Mouse (Mus musculus): Measurements from ENCODE around the gene Ube2j2. TPM values are rescaled to one million over a fixed set of nuclear protein-coding genes. Genes with fewer than 3 reads are reported as not detected.
A peak's percentile ranks its signal among the peaks of the same experiment; 100 is the strongest.

The Ube2j2 gene
- polyA plus RNA-seq, 1 experiment from 2014 or later = 71.7 TPM

DNA sequence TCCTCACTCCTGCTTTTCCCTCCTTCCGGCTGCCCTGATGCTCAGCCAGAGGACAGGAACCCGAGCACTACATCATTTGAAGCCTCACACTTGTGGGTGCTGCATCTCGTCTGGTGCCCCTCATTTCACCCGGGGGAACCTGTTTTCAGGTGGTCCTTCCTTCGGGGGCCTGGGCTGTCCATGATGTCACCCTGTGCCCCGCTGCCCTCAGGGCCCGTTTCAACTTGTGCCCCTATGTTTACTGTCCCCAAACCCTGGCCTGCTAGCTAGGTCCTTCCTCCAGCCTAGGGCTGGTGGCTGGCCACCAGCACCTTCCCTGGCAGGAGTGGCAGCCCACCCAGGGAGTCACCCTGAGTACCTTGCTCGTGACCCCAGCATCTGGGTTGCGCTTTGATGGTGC is 37.5 kb upstream of the Ube2j2 start:
- no peak overlapping the region for H3K4me2 ChIP-seq
- no peak for ATAC-seq (replicated peaks; ENCODE audit: insufficient number of reproducible peaks, insufficient read depth, low FRiP score, low read depth)
- peaks cover 32% of the 10 kb centered on the region; the same call in 1 of the 2 replicates for H3K36me3 ChIP-seq
- H3K4me1 ChIP-seq (replicated peaks) = peaks cover 7% of the 10 kb centered on the region
- H3K27me3 ChIP-seq = no peaks in the 10 kb centered on the region
- H3K9ac ChIP-seq = no peak overlapping the region
- H3K27ac ChIP-seq = no peak overlapping the region
- 84% methylated on average over 9 of the region's 9 CpGs for WGBS
- H3K4me3 ChIP-seq = no peak overlapping the region
- H3K9me3 ChIP-seq (replicated peaks) = no peaks in the 10 kb centered on the region

DNA sequence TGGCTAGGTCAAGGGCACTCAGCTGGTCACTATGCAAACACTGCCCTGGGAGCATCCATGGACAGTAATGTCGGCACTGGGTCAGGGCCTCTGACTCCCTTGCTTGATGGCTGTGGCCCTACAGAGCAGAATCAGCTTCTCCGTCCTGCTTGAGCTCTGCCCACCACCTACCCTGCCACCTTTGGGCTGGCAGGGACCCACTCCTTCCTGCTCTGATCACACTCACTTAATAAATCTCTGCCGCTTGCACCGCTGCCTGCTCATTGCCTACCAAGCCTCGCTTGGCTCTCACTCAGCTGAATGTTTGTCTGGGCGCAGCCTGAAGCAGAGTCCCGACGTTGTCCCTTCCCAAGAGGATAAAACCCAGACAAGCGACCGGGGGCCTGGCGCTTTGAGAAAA is 36.6 kb upstream of the Ube2j2 start:
- H3K9me3 ChIP-seq (replicated peaks) = no peaks in the 10 kb centered on the region
- H3K9ac ChIP-seq = no peak overlapping the region
- no peaks in the 10 kb centered on the region for H3K4me1 ChIP-seq (replicated peaks)
- H3K4me2 ChIP-seq = no peak overlapping the region
- no peak overlapping the region for H3K4me3 ChIP-seq
- WGBS = 66% methylated on average over 11 of the region's 11 CpGs
- no peak overlapping the region for H3K27ac ChIP-seq
- H3K27me3 ChIP-seq = no peaks in the 10 kb centered on the region
- peaks cover 31% of the 10 kb centered on the region; the same call in 1 of the 2 replicates for H3K36me3 ChIP-seq
- no peak for ATAC-seq (replicated peaks; ENCODE audit: insufficient number of reproducible peaks, insufficient read depth, low FRiP score, low read depth)

DNA sequence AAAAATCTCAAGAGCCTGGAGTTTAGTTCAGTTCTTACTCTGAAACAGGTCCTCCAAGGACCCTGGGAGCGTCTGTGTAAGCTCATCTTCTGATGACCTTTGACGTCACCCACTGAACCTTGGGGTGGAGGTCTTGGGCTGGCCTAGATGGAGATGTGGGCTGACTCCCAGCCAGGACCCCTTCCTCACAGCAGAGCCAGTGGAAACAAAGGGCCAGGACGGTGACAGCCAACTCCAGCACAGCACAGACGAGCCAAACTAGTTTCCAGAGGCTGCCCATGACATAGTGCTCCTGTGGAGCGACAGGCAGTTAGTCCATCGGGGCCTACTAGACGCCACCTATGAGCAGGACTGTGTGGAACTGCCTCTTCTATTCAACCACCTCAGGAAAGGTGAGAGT is 35.4 kb upstream of the Ube2j2 start:
- Histone ChIP-seq H3K27me3 (no peaks in the 10 kb centered on the region), H3K9ac (no peak overlapping the region), H3K36me3 (peaks cover 19% of the 10 kb centered on the region; the same call in 1 of the 2 replicates), H3K4me2 (no peak overlapping the region), H3K4me3 (no peak overlapping the region), H3K9me3 (replicated peaks) (no peaks in the 10 kb centered on the region), H3K27ac (no peak overlapping the region), H3K4me1 (replicated peaks) (no peaks in the 10 kb centered on the region)
- no peak for ATAC-seq (replicated peaks; ENCODE audit: insufficient number of reproducible peaks, insufficient read depth, low FRiP score, low read depth)
- WGBS = 70% methylated on average over 7 of the region's 7 CpGs

DNA sequence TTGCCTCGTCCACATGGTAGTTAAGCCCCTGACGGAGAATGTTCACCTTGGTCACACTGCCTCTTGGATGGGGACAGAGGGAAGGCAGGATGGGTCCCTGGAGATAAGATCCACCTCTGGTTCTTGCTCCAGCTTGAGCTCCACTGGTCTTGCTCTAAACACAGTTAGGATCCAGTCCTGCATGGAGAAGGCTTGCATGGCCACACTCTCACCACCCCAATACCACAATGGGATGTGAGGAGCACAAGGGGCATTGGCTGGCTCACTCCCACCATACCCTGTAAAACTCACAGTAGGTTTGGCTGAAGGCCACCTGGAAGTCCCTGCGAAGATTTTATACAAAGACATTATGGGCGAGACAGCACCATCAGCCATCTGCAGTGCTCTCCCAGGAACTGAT is 34.9 kb upstream of the Ube2j2 start:
- H3K27me3 ChIP-seq = no peaks in the 10 kb centered on the region
- no peaks in the 10 kb centered on the region for H3K9me3 ChIP-seq (replicated peaks)
- H3K4me1 ChIP-seq (replicated peaks) = no peaks in the 10 kb centered on the region
- H3K9ac ChIP-seq = no peak overlapping the region
- H3K4me2 ChIP-seq = no peak overlapping the region
- H3K4me3 ChIP-seq = no peak overlapping the region
- no peak overlapping the region for H3K27ac ChIP-seq
- 81% methylated on average over 4 of the region's 4 CpGs for WGBS
- H3K36me3 ChIP-seq = peaks cover 15% of the 10 kb centered on the region; the same call in 1 of the 2 replicates
- ATAC-seq (replicated peaks; ENCODE audit: insufficient number of reproducible peaks, insufficient read depth, low FRiP score, low read depth) = no peak

DNA sequence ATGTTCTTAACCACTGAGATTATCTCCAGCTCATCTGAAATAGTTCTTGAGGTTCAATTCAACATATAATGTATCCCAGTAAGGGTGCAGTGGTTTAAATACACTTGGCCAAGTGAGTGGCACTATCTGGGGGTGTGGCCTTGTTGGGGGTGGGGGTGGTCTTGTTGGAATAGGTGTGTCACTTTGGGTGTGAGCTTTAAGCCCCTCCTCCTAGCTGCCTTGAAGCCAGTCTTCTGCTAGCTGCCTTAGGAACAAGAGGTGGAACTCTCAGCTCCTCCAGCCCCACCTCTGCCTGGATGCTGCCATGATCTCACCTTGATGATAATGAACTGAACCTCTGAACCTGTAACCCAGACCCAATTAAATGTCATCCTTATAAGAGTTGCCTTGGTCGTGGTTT is 11.6 kb upstream of the Ube2j2 start:
- 58% methylated on average over 1 of the region's 1 CpGs for WGBS
- no peaks in the 10 kb centered on the region for H3K36me3 ChIP-seq
- no peak overlapping the region for H3K9ac ChIP-seq
- no peak for ATAC-seq (replicated peaks; ENCODE audit: insufficient number of reproducible peaks, insufficient read depth, low FRiP score, low read depth)
- H3K4me3 ChIP-seq = no peak overlapping the region
- no peak overlapping the region for H3K4me2 ChIP-seq
- H3K27me3 ChIP-seq = peaks cover 4% of the 10 kb centered on the region
- H3K9me3 ChIP-seq (replicated peaks) = no peaks in the 10 kb centered on the region
- no peak overlapping the region for H3K27ac ChIP-seq
- H3K4me1 ChIP-seq (replicated peaks) = no peaks in the 10 kb centered on the region

DNA sequence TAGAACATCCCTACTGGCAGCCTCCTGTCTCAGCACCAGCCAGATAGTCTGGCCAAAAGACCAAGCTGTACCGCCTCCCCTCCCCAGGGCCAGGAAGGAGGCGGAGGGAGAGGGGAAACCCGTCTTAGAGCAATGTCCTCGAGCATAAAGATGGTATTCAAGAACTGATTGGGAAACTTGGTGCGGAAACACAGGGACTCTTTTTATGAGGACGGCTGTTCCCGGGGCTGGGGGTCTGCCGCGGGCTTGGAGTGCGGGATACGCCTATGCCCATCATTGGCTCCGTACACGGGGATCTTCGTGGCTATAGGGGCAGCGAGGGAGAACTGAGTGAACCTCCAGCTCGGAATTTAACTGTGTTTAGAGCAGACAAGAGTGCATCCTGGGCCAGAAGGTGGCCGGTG is 580 bp upstream of the Ube2j2 start:
- H3K9me3 ChIP-seq (replicated peaks) = no peaks in the 10 kb centered on the region
- WGBS = under 1% methylated on average over 17 of the region's 17 CpGs
- ATAC-seq (replicated peaks; ENCODE audit: insufficient number of reproducible peaks, insufficient read depth, low FRiP score, low read depth) = peak; percentile 4; the same call in 1 of the 2 replicates
- H3K4me2 ChIP-seq = peak overlapping the region; percentile 97
- H3K27ac ChIP-seq = peak overlapping the region; percentile 84
- peaks cover 9% of the 10 kb centered on the region; the same call in 1 of the 2 replicates for H3K36me3 ChIP-seq
- H3K4me1 ChIP-seq (replicated peaks) = peaks cover 21% of the 10 kb centered on the region
- no peaks in the 10 kb centered on the region for H3K27me3 ChIP-seq
- peak overlapping the region; percentile 75 for H3K9ac ChIP-seq
- peak overlapping the region; percentile 97 for H3K4me3 ChIP-seq

DNA sequence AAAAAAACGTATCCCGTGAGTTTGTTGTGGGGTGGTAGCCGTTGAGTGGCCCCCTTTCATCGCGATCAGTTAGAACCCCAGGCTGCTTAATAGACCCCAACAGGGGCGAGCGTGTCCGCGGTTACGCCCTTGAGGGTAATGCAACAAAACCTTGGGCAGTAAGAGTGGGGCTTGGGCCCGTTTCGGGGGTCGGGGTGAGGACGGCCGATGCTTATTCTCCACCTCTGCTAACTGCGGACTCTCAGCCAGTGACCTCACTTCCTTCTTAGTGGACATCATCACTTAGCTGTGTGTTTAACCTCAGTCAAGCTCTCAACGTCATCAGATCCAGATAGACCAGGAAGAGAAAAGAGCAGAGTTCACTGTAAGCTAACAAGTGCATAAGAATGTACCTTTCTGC is 640 bp downstream of the Ube2j2 start:
- Histone ChIP-seq H3K4me3 (peak overlapping the region; percentile 97), H3K27ac (peak overlapping the region; percentile 71), H3K27me3 (no peaks in the 10 kb centered on the region), H3K9ac (peak overlapping the region; percentile 95), H3K36me3 (peaks cover 21% of the 10 kb centered on the region), H3K9me3 (replicated peaks) (no peaks in the 10 kb centered on the region), H3K4me2 (peak overlapping the region; percentile 97), H3K4me1 (replicated peaks) (peaks cover 21% of the 10 kb centered on the region)
- WGBS = under 1% methylated on average over 17 of the region's 17 CpGs
- ATAC-seq (replicated peaks; ENCODE audit: insufficient number of reproducible peaks, insufficient read depth, low FRiP score, low read depth) = no peak

DNA sequence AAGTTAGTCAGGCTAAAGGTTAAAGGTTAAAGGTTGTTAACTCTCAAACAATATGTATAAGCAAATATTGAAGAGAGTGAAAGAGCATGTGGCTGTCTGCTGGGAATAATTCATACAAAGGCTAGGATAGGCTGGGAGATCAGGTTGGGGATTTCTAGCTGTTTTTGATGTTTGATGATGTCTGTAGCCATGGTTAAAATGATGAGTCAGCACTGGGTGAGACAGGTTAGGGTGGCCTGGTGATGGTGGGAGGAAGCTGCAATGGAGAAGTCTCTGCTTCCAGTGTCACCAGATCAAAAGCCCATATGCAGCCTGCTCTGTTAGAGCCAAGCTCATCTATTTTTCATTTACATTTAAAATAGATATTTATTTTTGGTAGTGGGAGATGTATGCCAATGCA is 3.5 kb downstream of the Ube2j2 start:
- Histone ChIP-seq H3K36me3 (peaks cover 49% of the 10 kb centered on the region), H3K4me3 (no peak overlapping the region)
- ATAC-seq (replicated peaks; ENCODE audit: insufficient number of reproducible peaks, insufficient read depth, low FRiP score, low read depth) = no peak

DNA sequence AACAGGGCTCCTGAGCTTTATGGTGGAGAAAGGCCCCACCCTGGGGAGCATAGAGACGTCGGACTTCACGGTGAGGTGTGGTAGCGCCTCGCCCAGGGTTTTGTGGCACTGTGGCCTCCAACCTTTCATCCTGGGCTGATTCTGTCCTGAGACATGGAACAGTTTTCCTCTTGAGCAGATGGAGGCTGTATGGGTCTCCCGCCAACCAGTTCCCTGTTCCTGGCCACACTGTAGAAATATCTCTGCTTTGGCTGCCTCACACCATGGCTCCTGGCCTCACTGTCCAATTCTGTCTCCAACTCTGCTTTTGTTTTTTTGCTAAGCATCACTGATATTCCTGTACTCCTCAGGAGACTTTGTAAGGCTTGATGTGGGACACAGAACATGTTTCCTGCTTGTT is 11.9 kb downstream of the Ube2j2 start:
- H3K9ac ChIP-seq = no peak overlapping the region
- no peaks in the 10 kb centered on the region for H3K4me1 ChIP-seq (replicated peaks)
- peaks cover 53% of the 10 kb centered on the region for H3K36me3 ChIP-seq
- H3K9me3 ChIP-seq (replicated peaks) = no peaks in the 10 kb centered on the region
- H3K27me3 ChIP-seq = no peaks in the 10 kb centered on the region
- no peak overlapping the region for H3K27ac ChIP-seq
- no peak for ATAC-seq (replicated peaks; ENCODE audit: insufficient number of reproducible peaks, insufficient read depth, low FRiP score, low read depth)
- no peak overlapping the region for H3K4me2 ChIP-seq
- H3K4me3 ChIP-seq = no peak overlapping the region
- WGBS = 92% methylated on average over 6 of the region's 6 CpGs

More for the DNA sequence above, 3.5 kb downstream of the Ube2j2 start:
- Histone ChIP-seq H3K4me2 (no peak overlapping the region), H3K4me1 (replicated peaks) (peaks cover 21% of the 10 kb centered on the region), H3K27me3 (no peaks in the 10 kb centered on the region), H3K9ac (no peak overlapping the region), H3K27ac (no peak overlapping the region), H3K9me3 (replicated peaks) (no peaks in the 10 kb centered on the region)

DNA sequence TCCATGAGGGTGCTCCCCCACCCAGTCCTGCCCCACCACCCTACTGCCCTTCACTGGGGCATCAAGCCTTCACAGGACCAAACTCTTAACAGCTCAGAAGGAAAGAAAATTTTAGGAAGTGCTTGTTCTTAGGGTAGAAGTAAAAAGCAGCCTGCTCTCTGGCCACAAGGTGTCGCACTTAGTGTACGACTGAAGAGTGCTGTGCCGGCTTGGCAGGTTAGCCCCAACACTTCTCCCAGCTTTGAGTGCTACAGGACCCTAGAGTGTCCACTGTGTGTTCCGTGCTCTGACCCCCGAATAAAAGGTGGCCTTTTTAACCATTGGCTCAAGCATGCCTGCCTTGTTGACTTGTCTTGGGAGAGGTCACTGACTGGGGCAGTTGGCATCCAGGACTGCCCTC is 15.6 kb downstream of the Ube2j2 start:
- H3K4me1 ChIP-seq (replicated peaks) = peaks cover 19% of the 10 kb centered on the region
- WGBS = 6% methylated on average over 5 of the region's 5 CpGs
- no peaks in the 10 kb centered on the region for H3K9me3 ChIP-seq (replicated peaks)
- H3K4me2 ChIP-seq = no peak overlapping the region
- H3K27ac ChIP-seq = no peak overlapping the region
- peaks cover 31% of the 10 kb centered on the region; the same call in 1 of the 2 replicates for H3K36me3 ChIP-seq
- ATAC-seq (replicated peaks; ENCODE audit: insufficient number of reproducible peaks, insufficient read depth, low FRiP score, low read depth) = no peak
- H3K27me3 ChIP-seq = no peaks in the 10 kb centered on the region
- H3K9ac ChIP-seq = no peak overlapping the region
- no peak overlapping the region for H3K4me3 ChIP-seq

DNA sequence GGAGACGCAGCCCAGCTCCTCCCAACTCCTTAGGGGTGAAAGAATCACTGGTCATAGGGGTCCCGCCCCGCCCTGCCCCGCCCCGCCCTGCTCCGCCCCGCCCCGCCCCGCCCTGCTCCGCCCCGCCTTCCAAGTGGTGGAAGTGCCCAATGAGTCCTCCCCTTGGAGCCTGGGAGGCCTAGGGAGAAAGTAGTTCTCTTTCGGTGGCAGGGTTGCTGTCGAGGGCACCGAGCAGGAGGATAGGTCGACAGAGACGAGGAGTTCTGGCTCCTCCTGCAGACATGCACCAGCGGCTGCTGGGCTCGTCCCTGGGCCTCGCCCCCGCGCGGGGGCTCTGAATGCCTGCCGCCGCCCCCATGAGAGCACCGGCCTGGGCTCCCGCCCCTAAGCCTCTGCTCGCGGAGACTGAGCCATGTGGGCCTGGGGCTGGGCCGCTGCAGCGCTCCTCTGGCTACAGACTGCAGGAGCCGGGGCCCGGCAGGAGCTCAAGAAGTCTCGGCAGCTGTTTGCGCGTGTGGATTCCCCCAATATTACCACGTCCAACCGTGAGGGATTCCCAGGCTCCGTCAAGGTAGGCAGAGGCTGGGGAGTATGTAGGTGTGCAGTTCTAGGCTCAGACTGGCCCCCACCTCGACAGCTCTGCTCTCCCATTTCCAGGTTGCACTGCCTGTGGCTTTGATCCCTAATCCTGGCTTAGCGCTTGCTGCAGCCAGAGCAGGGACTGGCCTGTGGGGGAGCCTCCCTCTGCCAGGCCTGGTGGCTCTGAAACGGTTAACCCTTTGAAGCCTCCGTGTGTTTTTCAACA is 18.7 kb downstream of the Ube2j2 start, which contains the start of gene C1qtnf12:
C1qtnf12 (plus strand) TSS at position 152 of the 805 bp plus-strand sequence.
- H3K9me3 ChIP-seq (replicated peaks) = no peaks in the 10 kb centered on the region
- 1% methylated on average over 38 of the region's 42 CpGs for WGBS
- peaks cover 27% of the 10 kb centered on the region; the same call in 1 of the 2 replicates for H3K36me3 ChIP-seq
- peak within 1 kb of the TSS; percentile 99 for H3K4me2 ChIP-seq
- peak; percentile 82 for ATAC-seq (replicated peaks; ENCODE audit: insufficient number of reproducible peaks, insufficient read depth, low FRiP score, low read depth)
- peaks cover 19% of the 10 kb centered on the region for H3K4me1 ChIP-seq (replicated peaks)
- H3K27me3 ChIP-seq = no peaks in the 10 kb centered on the region
- peak within 1 kb of the TSS; percentile 67 for H3K27ac ChIP-seq
- peak within 1 kb of the TSS; percentile 66 for H3K4me3 ChIP-seq
- H3K9ac ChIP-seq = peak within 1 kb of the TSS; percentile 81

DNA sequence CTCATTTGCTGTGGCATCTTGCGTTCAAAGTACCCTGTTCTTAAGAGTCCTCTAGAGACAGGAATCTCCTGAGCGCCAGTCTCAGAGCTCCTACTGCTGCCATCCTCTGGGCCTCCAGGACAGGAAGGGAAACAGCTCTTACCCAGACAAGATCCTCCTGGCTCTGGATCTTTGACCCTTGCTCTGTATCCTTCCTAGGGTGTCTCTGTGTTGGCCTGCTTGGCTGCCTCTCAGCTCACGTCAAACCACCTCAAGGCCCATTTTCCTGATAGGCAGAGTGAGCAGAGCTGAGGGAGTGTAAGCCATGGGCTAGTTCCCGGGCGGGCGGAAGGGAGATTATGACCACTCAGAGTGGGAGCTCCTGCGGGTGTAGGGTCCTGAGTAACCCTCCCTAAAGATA is 19.5 kb downstream of the Ube2j2 start:
- no peak overlapping the region for H3K27ac ChIP-seq
- peak overlapping the region; percentile 99 for H3K4me2 ChIP-seq
- 54% methylated on average over 7 of the region's 7 CpGs for WGBS
- H3K36me3 ChIP-seq = peaks cover 20% of the 10 kb centered on the region; the same call in 1 of the 2 replicates
- no peaks in the 10 kb centered on the region for H3K27me3 ChIP-seq
- H3K4me3 ChIP-seq = peak overlapping the region; percentile 66
- peaks cover 19% of the 10 kb centered on the region for H3K4me1 ChIP-seq (replicated peaks)
- peak overlapping the region; percentile 81; the same call in 1 of the 2 replicates for H3K9ac ChIP-seq
- no peaks in the 10 kb centered on the region for H3K9me3 ChIP-seq (replicated peaks)
- ATAC-seq (replicated peaks; ENCODE audit: insufficient number of reproducible peaks, insufficient read depth, low FRiP score, low read depth) = no peak

Measured in heart, embryonic 15.5 days (tissue).